Mouse (Mus musculus) megakaryocyte, embryonic 14.5 days (primary cell): ENCODE results near the gene Vrtn.

Experiments
- FLI1 ChIP-seq: IDR thresholded peaks from 2 replicates; pipeline ENCODE4 v1.6.1; 2012; ENCODE audit warnings: low read length, inconsistent platforms, mixed read lengths
- GATA1 ChIP-seq: IDR thresholded peaks from 3 replicates; pipeline ENCODE4 v1.6.1; 2012; ENCODE audit warnings: mixed read lengths, low read length, inconsistent platforms, borderline replicate concordance

DNA sequence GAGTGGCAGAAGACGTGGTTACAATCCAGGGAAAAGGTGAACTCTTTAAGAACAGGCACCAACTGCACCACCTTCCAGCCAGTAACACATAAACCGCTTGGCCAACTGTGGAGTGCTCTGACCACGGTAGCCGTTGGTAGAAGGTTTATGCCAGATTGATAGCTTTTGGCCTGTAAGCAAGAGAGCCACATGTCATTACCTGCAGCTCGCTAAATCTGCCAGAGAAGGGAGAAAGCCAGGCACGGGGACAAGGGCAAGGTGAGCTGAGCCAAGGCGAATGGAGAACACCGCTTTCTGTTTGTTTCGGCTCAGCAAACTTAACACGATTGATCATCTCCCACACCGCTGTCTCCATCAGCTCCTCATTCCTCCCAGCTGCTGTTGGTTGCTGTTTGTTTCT, 48.2 kb downstream of the Vrtn start:
- TF ChIP-seq GATA1 (no peak), FLI1 (no peak)
